Mouse (Mus musculus): Measurements from ENCODE around the gene Slc39a7. TPM values are rescaled to one million over a fixed set of nuclear protein-coding genes. Genes with fewer than 3 reads are reported as not detected.

The Slc39a7 gene
- polyA plus RNA-seq, 1 experiment, result 92.7 TPM

DNA sequence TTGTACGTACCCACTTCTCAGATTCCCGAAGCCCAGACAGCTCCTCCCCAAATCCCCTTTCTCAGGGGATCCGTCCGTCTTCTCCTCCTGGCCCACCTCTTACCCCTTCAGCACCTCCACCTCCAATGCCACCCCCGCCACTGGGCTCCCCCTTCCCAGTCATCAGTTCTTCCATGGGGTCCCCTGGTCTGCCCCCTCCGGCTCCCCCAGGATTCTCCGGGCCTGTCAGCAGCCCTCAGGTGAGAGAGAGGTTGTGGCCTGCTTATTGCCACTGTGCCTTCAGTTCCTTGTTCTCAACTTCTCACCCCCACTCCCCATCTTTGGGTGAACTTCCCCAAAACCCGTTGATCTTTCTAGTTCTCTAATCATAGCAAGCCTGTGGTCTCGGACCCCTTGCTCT, 1.3 kb upstream of the Slc39a7 start:
- TF ChIP-seq CTCF (IDR thresholded peaks at IDR 0.05; ENCODE audit: extremely low read depth, insufficient read depth, low read length) (no peak), POLR2A (IDR thresholded peaks at IDR 0.05; ENCODE audit: extremely low read depth, insufficient read depth, low read length) (no peak)
- peak overlapping the region; percentile 47; the same call in 1 of the 2 replicates for H3K27ac ChIP-seq (ENCODE audit: insufficient read depth, low read length)
- H3K4me1 ChIP-seq (ENCODE audit: control insufficient read depth, insufficient read depth, low read length), result peaks cover 11% of the 10 kb centered on the region
- H3K4me3 ChIP-seq (ENCODE audit: insufficient read depth, low read length), result peak overlapping the region; percentile 72

GRCm38 (mm10) chr17:34032174-34032632, 721 bp upstream of the Slc39a7 start:
- peaks cover 11% of the 10 kb centered on the region for H3K4me1 ChIP-seq (ENCODE audit: control insufficient read depth, insufficient read depth, low read length)
- TF ChIP-seq CTCF (IDR thresholded peaks at IDR 0.05; ENCODE audit: extremely low read depth, insufficient read depth, low read length), result no peak
- TF ChIP-seq POLR2A (IDR thresholded peaks at IDR 0.05; ENCODE audit: extremely low read depth, insufficient read depth, low read length), result peak; percentile 28; the same call in 1 of the 2 replicates
- peak overlapping the region; percentile 72 for H3K4me3 ChIP-seq (ENCODE audit: insufficient read depth, low read length)
- peak overlapping the region; percentile 86 for H3K27ac ChIP-seq (ENCODE audit: insufficient read depth, low read length)

DNA sequence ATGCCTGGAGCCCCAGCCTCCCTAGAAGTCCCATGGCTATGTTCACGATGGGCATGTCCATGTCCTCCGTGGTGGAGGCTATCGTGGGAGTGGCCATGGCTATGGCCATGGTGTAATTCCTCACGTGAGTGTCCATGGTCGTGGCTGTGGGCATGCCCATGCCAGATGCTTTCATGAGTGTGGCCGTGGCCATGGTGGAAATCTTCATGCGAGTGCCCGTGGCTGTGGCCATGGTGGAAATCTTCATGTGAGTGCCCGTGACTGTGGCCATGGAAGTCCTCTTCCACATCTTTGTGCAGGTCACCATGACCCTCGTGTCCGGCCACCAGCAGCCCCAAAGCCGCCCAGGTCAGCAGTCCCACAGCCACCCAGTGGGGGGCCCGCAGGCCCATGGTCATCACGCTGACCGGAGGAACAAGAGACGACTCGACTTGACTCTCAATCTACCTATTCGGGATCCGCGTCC, 588 bp downstream of the Slc39a7 start:
- TF ChIP-seq CTCF (IDR thresholded peaks at IDR 0.05; ENCODE audit: extremely low read depth, insufficient read depth, low read length) (no peak), POLR2A (IDR thresholded peaks at IDR 0.05; ENCODE audit: extremely low read depth, insufficient read depth, low read length) (no peak)
- H3K27ac ChIP-seq (ENCODE audit: insufficient read depth, low read length), result no peak overlapping the region
- H3K4me3 ChIP-seq (ENCODE audit: insufficient read depth, low read length), result peak overlapping the region; percentile 72
- peaks cover 13% of the 10 kb centered on the region for H3K4me1 ChIP-seq (ENCODE audit: control insufficient read depth, insufficient read depth, low read length)

DNA sequence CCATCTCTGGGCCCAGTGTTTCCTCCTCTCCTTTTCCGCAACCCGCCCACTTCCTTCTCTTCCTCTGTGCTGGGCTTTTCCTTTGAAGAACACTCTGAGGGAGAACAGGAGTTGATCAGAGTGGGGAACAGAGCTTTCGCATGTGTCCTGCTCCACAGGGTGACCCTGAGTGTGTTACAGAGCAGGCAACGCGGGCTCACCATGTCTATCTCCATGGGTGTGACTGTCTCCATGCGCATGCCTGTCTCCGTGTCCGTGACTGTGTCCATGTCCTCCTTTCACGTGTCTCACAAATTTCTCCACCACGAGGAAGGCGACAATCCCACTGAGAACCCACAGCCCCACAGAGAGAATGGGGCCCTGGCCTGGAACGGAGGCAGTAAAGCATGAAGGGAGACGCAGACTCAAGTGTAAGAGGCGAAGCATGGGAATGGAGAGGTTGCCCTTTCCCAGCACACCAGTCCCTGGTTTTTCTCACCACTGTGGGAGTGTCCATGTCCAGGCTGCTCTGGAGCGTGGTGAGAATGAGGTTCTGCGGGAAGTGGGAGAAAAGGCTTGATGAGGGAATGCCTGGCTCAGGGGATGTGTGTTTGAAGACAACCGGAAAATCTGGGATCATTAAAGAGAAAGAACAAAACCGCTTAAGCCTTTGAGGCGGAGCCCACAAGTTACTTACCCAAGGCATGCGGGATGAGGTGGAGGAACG, 1.4 kb downstream of the Slc39a7 start:
- Histone ChIP-seq H3K27ac (ENCODE audit: insufficient read depth, low read length) (no peak overlapping the region), H3K4me1 (ENCODE audit: control insufficient read depth, insufficient read depth, low read length) (peaks cover 13% of the 10 kb centered on the region), H3K4me3 (ENCODE audit: insufficient read depth, low read length) (peak overlapping the region; percentile 72)
- TF ChIP-seq POLR2A (IDR thresholded peaks at IDR 0.05; ENCODE audit: extremely low read depth, insufficient read depth, low read length) (no peak), CTCF (IDR thresholded peaks at IDR 0.05; ENCODE audit: extremely low read depth, insufficient read depth, low read length) (no peak)

DNA sequence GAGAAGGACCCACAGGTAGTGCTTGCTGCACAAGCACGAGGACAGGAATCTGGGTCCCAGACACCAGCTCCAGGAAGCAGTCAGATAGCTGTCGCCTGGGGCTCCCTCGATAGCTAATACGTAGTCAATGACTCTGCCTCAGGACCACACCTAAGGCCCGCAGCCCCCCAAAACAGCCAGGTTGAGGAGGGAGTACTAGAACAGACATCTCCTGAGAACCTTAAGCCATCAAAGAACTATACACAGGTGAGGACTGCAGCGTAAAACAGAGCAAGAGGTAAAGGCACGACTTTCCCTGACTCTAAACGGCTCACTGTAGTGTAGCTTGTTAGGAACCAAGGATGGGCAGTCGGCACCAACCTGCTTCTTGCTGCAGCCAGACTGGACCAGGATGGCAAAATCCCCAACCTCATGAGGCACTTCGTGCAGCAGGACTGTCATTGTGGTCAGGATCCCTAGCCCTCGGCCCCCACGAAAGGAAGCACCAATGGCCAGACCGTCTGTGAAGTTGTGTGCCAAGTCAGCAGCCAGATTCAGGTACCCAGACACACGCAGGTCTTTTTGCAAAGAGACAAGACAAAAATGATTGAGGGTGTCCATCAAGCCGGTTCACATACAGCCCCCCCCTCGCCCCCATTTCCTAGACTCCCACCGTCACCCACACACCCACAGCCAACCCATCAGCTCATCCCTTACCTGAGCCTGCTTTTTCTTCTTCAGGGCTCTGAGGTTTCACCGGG, 2.2 kb downstream of the Slc39a7 start:
- Histone ChIP-seq H3K27ac (ENCODE audit: insufficient read depth, low read length) (no peak overlapping the region), H3K4me1 (ENCODE audit: control insufficient read depth, insufficient read depth, low read length) (peaks cover 13% of the 10 kb centered on the region), H3K4me3 (ENCODE audit: insufficient read depth, low read length) (no peak overlapping the region; the same call in 1 of the 2 replicates)
- TF ChIP-seq POLR2A (IDR thresholded peaks at IDR 0.05; ENCODE audit: extremely low read depth, insufficient read depth, low read length), result 0 out of 2 replicates have a peak, but pooled peaks have one; percentile 2
- TF ChIP-seq CTCF (IDR thresholded peaks at IDR 0.05; ENCODE audit: extremely low read depth, insufficient read depth, low read length), result no peak

DNA sequence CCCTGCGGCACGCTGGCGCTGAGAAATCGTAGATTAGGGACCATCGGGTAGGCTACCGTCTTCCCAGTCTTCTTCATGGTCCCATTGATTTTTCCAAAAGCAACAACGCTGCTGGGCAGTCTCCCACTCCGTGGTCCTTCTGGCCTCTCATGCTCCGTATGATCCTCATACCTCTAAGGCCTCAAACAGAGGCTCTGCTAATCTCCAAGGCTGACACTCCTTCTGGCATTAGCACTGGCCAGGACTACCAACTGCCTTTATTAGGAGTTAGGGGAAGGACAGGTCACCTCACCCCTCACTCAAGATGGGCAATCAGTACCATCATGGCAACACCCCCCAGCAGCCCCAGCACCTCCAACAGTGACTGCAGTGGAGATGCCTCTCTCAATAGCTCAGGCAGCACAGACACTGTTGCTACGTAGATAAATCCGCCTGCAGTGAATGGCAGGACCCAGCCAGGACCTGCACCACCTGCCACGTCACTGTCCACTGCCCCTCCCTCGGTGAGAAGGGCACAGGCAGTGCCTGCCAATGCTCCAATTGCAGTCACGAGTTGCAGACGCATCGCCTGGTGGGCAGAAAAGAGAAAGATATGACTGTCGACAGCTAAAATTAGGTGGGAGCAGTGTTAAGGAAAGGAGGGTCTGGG, 2.9 kb downstream of the Slc39a7 start:
- TF ChIP-seq POLR2A (IDR thresholded peaks at IDR 0.05; ENCODE audit: extremely low read depth, insufficient read depth, low read length) (0 out of 2 replicates have a peak, but pooled peaks have one; percentile 10), CTCF (IDR thresholded peaks at IDR 0.05; ENCODE audit: extremely low read depth, insufficient read depth, low read length) (no peak)
- Histone ChIP-seq H3K4me1 (ENCODE audit: control insufficient read depth, insufficient read depth, low read length) (peaks cover 16% of the 10 kb centered on the region), H3K27ac (ENCODE audit: insufficient read depth, low read length) (no peak overlapping the region), H3K4me3 (ENCODE audit: insufficient read depth, low read length) (no peak overlapping the region; the same call in 1 of the 2 replicates)

DNA sequence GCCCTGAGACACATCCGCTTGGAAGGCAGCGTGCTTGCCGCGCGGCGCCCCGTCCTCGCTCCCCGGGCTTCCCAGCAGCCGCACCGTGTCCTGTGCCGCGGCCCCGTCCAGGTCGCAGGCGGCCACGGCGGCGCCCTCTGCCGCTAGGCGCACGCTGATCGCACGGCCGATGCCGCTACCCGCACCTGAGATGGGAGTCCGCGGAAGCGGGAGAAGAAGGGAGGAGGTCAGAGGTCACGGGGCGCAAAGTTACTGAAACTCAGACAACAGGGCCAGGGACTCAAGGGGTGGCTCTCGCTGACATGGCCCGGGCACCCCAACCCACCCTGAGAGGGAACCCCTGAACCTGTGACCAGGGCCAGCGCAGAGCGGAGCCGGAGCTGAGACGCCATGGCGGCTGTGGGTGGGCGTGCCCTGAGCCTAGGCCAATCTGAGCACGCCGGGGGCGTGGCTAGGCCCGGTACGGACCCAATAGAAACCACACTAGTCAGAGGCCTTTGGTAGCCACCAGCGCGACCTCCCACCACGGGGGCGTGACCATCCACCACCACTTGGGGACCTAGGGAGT, 3.7 kb downstream of the Slc39a7 start, which contains the start of gene H2-Ke6:
TSS of gene H2-Ke6 (minus strand) at position 405 of the 568 bp plus-strand sequence.
- peak within 1 kb of the TSS; percentile 78 for H3K4me3 ChIP-seq (ENCODE audit: insufficient read depth, low read length)
- H3K27ac ChIP-seq (ENCODE audit: insufficient read depth, low read length), result peak within 1 kb of the TSS; percentile 52; the same call in 1 of the 2 replicates
- no peak for TF ChIP-seq CTCF (IDR thresholded peaks at IDR 0.05; ENCODE audit: extremely low read depth, insufficient read depth, low read length)
- 0 out of 2 replicates have a peak, but pooled peaks have one; percentile 59 for TF ChIP-seq POLR2A (IDR thresholded peaks at IDR 0.05; ENCODE audit: extremely low read depth, insufficient read depth, low read length)
- H3K4me1 ChIP-seq (ENCODE audit: control insufficient read depth, insufficient read depth, low read length), result peaks cover 13% of the 10 kb centered on the region

DNA sequence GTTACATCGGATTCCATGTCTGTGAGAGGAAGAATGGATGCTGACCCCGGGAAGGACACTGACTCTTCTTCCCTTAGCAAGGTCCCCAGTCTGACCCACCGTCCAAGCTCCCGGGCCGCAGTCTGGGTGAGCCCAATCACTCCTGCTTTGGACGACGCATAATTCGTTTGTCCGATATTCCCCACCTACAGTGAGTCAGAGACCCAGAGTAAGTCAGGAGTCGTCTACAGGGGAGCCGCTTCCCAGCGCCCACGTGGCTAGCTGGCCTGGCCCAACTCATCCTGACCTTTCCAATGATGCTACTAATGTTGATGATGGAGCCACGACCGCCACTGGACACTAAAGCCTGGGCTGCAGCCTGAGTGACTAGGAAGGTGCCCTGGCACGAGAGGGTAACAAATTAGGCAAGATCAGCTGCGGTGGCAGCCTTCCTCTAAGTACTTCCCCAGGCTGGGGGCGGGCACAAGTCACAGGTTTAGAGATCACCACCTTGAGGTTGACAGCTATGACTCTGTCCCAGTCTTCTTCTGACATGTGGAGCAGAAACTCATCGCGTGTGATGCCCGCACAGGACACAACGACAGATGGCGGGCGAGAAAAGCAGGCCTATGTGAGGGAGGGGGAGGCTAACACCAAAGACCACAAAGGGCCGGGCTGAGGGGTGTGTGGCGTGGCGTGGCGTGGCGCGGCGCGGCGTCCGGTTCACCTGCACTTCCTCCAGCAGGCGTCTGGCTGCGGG, 4.4 kb downstream of the Slc39a7 start:
- Histone ChIP-seq H3K4me1 (ENCODE audit: control insufficient read depth, insufficient read depth, low read length) (peaks cover 13% of the 10 kb centered on the region), H3K27ac (ENCODE audit: insufficient read depth, low read length) (peak overlapping the region; percentile 52; the same call in 1 of the 2 replicates), H3K4me3 (ENCODE audit: insufficient read depth, low read length) (peak overlapping the region; percentile 78; the same call in 1 of the 2 replicates)
- no peak for TF ChIP-seq POLR2A (IDR thresholded peaks at IDR 0.05; ENCODE audit: extremely low read depth, insufficient read depth, low read length)
- no peak for TF ChIP-seq CTCF (IDR thresholded peaks at IDR 0.05; ENCODE audit: extremely low read depth, insufficient read depth, low read length)

Measured in cortical plate, adult 2 months (tissue).